Comparison of ENCODE assay signal across 24 mouse cellular contexts in the genomic region with DNA sequence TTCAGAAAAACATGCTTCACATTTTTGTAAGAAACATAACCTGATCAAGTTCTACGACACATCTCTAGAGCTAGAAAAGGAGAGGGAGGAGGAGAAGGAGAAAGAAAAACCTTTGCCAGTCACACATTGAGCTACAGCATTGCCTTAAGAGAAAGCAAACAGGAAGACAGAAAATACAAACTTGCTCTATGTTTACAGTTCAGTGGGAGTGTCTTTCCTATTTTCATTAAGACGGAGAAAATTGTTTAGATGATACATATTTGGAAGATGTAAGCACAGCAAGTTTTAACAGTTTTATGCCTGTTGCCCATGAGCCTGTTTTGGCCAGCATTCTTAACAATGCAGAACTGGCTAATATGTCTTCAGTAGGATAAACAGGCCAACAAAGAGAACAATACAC.
"Had no signal": no experiment of that assay in that cellular context is flagged by ENCODE, and none has a peak within 500 bp of the region (broad histone marks: within the 10 kb centered on the region; RNA-seq: fewer than 3 reads in every experiment).

No protein-coding gene starts in this region.

- H3K9ac ChIP-seq: heart, embryonic 12.5 days; hindbrain, embryonic 12.5 days; hindbrain, embryonic 14.5 days; intestine, embryonic 15.5 days had no signal

- H3K27ac ChIP-seq: gastrocnemius, adult 2 months; heart, embryonic 10.5 days; hindbrain, embryonic 10.5 days; hindbrain, embryonic 12.5 days; hindbrain, embryonic 14.5 days; intestine, embryonic 15.5 days; layer of hippocampus, adult 2 months; left cerebral cortex, adult 2 months; limb, embryonic 10.5 days had no signal

- H3K9me3 ChIP-seq: heart, embryonic 10.5 days; heart, embryonic 12.5 days; hindbrain, embryonic 10.5 days; hindbrain, embryonic 12.5 days; intestine, embryonic 15.5 days; limb, embryonic 10.5 days had no signal

- H3K4me2 ChIP-seq: heart, embryonic 12.5 days; hindbrain, embryonic 12.5 days; hindbrain, embryonic 14.5 days; intestine, embryonic 15.5 days had no signal

- H3K4me1 ChIP-seq: heart, embryonic 10.5 days; heart, embryonic 12.5 days; hindbrain, embryonic 10.5 days; hindbrain, embryonic 12.5 days; intestine, embryonic 15.5 days; limb, embryonic 10.5 days had no signal

- DNase-seq: gastrocnemius, adult 2 months; gastrocnemius, postnatal 10 days; gastrocnemius, postnatal 25 days; heart, adult 18-20 months; heart, postnatal 10 days; heart, postnatal 4 days; kidney, adult 18-20 months; kidney, adult 8-10 months; kidney, postnatal 10 days; kidney, postnatal 25 days; kidney, postnatal 4 days had no signal

- H3K27me3 ChIP-seq: heart, embryonic 12.5 days; hindbrain, embryonic 12.5 days; intestine, embryonic 15.5 days had no signal

- H3K4me3 ChIP-seq: gastrocnemius, adult 2 months; heart, embryonic 10.5 days; heart, embryonic 12.5 days; hindbrain, embryonic 10.5 days; hindbrain, embryonic 12.5 days; intestine, embryonic 15.5 days; layer of hippocampus, adult 2 months; left cerebral cortex, adult 2 months; limb, embryonic 10.5 days had no signal

- H3K36me3 ChIP-seq: heart, embryonic 10.5 days; heart, embryonic 12.5 days; hindbrain, embryonic 10.5 days; hindbrain, embryonic 12.5 days; intestine, embryonic 15.5 days; limb, embryonic 10.5 days had no signal

- ATAC-seq: forebrain, embryonic 16.5 days; hindbrain, embryonic 16.5 days; inflammation-experienced regulatory T-cells, adult 6 months; intestine, embryonic 15.5 days; intestine, postnatal 0 days had no signal
